Comparison of ENCODE assay signal across 8 mouse cellular contexts in the genomic region with DNA sequence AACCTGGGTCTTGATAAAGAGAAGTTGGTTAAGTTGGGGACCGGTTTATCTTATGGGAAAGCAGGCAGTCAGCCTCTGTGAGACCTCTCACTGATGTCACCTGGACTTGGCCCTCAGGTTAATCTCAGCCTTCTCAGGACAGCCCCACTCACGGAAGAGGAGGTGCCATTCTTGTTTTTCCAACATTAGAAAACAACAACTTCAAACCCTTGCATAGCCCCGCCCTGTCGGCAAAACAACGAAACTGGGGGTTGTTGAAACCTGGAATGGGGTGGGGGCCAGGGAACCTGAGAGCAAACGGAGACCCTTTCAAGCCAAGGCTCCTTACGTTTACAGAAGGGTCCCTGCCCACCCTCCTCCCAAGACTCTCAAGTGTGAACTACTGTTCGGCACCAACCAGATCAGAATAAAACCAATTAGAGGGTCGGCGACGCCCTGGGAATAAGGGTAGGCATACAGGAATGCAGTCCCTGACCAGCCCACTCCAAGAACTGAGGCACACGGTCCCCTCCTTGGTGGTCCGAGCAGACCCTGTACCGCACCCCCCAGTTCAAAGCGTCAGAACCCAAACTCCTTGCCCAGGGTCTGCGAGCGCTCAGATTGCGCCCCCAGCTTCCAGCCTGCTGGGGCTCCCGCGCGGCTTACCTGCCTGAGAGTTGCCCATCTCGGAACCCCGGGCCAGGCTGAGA. TPM values are rescaled to one million over a fixed set of nuclear protein-coding genes. Genes with fewer than 3 reads are reported as not detected.
DNase-seq lines count a peak whose midpoint lies in the region; ATAC-seq and TF ChIP-seq lines count a peak whose summit lies in the region.

No protein-coding gene starts in this region.

- H3K4me1 ChIP-seq in cerebellum, adult 2 months (ENCODE audit: control insufficient read depth, insufficient read depth, low read length), result no peaks in the 10 kb centered on the region; the same call in 1 of the 2 replicates
- no peaks in the 10 kb centered on the region for H3K4me1 ChIP-seq in bone marrow macrophage, adult 2 months (ENCODE audit: control insufficient read depth, insufficient read depth, low read length)
- 0 out of 2 replicates have a peak, but pooled peaks cover 3% of the 10 kb centered on the region for H3K4me1 ChIP-seq in intestine, embryonic 14.5 days (replicated peaks; ENCODE audit: control insufficient read depth, insufficient read depth, low read length)
- H3K4me1 ChIP-seq in lung, embryonic 14.5 days (ENCODE audit: insufficient read depth), result no peaks in the 10 kb centered on the region

- WGBS in cerebellum, adult 2 months, result 6% methylated on average over 23 of the region's 23 CpGs
- 3% methylated on average over 23 of the region's 23 CpGs for WGBS in intestine, embryonic 14.5 days
- WGBS in lung, embryonic 14.5 days, result 3% methylated on average over 23 of the region's 23 CpGs

- no peak overlapping the region for H3K27ac ChIP-seq in cerebellum, adult 2 months (ENCODE audit: insufficient read depth, low read length)
- H3K27ac ChIP-seq in bone marrow macrophage, adult 2 months (ENCODE audit: insufficient read depth, low read depth, low read length), result no peak overlapping the region
- H3K27ac ChIP-seq in intestine, embryonic 14.5 days (ENCODE audit: low read depth), result peak overlapping the region; percentile 82
- peak overlapping the region; percentile 96 for H3K27ac ChIP-seq in lung, embryonic 14.5 days (ENCODE audit: low read depth)

- ATAC-seq in intestine, embryonic 14.5 days (replicated peaks; ENCODE audit: low FRiP score, low TSS enrichment, low read depth), result peak; percentile 13
- peak; percentile 21 for ATAC-seq in lung, embryonic 14.5 days (ENCODE audit: insufficient read depth)

- H3K9me3 ChIP-seq in intestine, embryonic 14.5 days (ENCODE audit: control insufficient read depth, low read length), result no peaks in the 10 kb centered on the region
- no peaks in the 10 kb centered on the region for H3K9me3 ChIP-seq in lung, embryonic 14.5 days (ENCODE audit: low read depth, low read length)

- peak overlapping the region; percentile 91 for H3K4me2 ChIP-seq in intestine, embryonic 14.5 days (ENCODE audit: low read length)
- peak overlapping the region; percentile 98 for H3K4me2 ChIP-seq in lung, embryonic 14.5 days

- peak overlapping the region; percentile 56 for H3K4me3 ChIP-seq in cerebellum, adult 2 months (replicated peaks; ENCODE audit: insufficient read depth, low read depth, low read length)
- H3K4me3 ChIP-seq in bone marrow macrophage, adult 2 months (ENCODE audit: insufficient read depth, low read length), result peak overlapping the region; percentile 68
- peak overlapping the region; percentile 57 for H3K4me3 ChIP-seq in intestine, embryonic 14.5 days (ENCODE audit: low read depth, low read length)
- peak overlapping the region; percentile 61 for H3K4me3 ChIP-seq in lung, embryonic 14.5 days (ENCODE audit: low read depth, low read length)

- H3K9ac ChIP-seq in intestine, embryonic 14.5 days (ENCODE audit: low read length), result peak overlapping the region; percentile 55
- H3K9ac ChIP-seq in lung, embryonic 14.5 days, result peak overlapping the region; percentile 57

- TF ChIP-seq CTCF in cerebellum, adult 2 months (IDR thresholded peaks at IDR 0.05; ENCODE audit: borderline replicate concordance, insufficient read depth, low read depth, low read length), result no peak
- TF ChIP-seq CTCF in bone marrow macrophage, adult 2 months (IDR thresholded peaks at IDR 0.05; ENCODE audit: low read depth, low read length), result no peak
- TF ChIP-seq CTCF in lung, embryonic 14.5 days (IDR thresholded peaks at IDR 0.05; ENCODE audit: low read depth), result no peak

- no peak for TF ChIP-seq POLR2A in cerebellum, adult 2 months (IDR thresholded peaks at IDR 0.05; ENCODE audit: borderline replicate concordance, insufficient read depth, low read length)
- no peak for TF ChIP-seq POLR2A in bone marrow macrophage, adult 2 months (IDR thresholded peaks at IDR 0.05; ENCODE audit: borderline replicate concordance, low read depth, low read length)

- no peak for DNase-seq in cerebellum, adult 2 months
- no peak for DNase-seq in cerebellum, adult 18-20 months
- DNase-seq in intestine, embryonic 14.5 days (ENCODE audit: low spot score), result no peak
- DNase-seq in lung, embryonic 14.5 days, result no peak
- DNase-seq in MN1 (ENCODE audit: low spot score), result no peak
- DNase-seq in layer of hippocampus, postnatal 14 days (ENCODE audit: low spot score in 2 of 2), result no peak
- DNase-seq in cerebellum, adult 9-11 months, result no peak

- no peaks in the 10 kb centered on the region for H3K36me3 ChIP-seq in intestine, embryonic 14.5 days (ENCODE audit: control insufficient read depth, insufficient read depth, low read length)
- no peaks in the 10 kb centered on the region for H3K36me3 ChIP-seq in lung, embryonic 14.5 days (ENCODE audit: insufficient read depth)

- 0 out of 2 replicates have a peak, but pooled peaks cover 1% of the 10 kb centered on the region for H3K27me3 ChIP-seq in cerebellum, adult 2 months (ENCODE audit: control insufficient read depth, insufficient read depth, low read length)
- H3K27me3 ChIP-seq in intestine, embryonic 14.5 days (replicated peaks; ENCODE audit: control insufficient read depth, insufficient read depth, low read length), result peaks cover 37% of the 10 kb centered on the region
- peaks cover 39% of the 10 kb centered on the region for H3K27me3 ChIP-seq in lung, embryonic 14.5 days (ENCODE audit: insufficient read depth, low read length)

RNA-seq across cellular contexts. Expression of a gene that starts 0.5 kb away (rescaled TPM):
- 9.4 and 11.1 TPM in 2 replicates for polyA plus RNA-seq in cerebellum, adult 2 months (2012; rRNA removed)
- 2.2 and 2.6 TPM in 2 replicates for polyA plus RNA-seq in bone marrow macrophage, adult 2 months (2012; ENCODE audit: insufficient read depth, insufficient read length, missing spikeins)
- 31.2 and 32.4 TPM in 2 replicates for polyA plus RNA-seq in intestine, embryonic 14.5 days (2014; fragmentation: Nextera tagmentation; extraction: Ambion mirVana)
- 20.2 and 22.9 TPM in 2 replicates for polyA plus RNA-seq in lung, embryonic 14.5 days (2014; fragmentation: Nextera tagmentation; extraction: Ambion mirVana)
- 1 to 10 TPM; 5.6 to 6.5 TPM for total RNA-seq in layer of hippocampus, postnatal 14 days (2021)

RNA-seq across cellular contexts. Expression of a gene that starts 23.1 kb away (rescaled TPM):
- polyA plus RNA-seq in cerebellum, adult 2 months (2012; rRNA removed), result 69.2 and 73.5 TPM in 2 replicates
- polyA plus RNA-seq in bone marrow macrophage, adult 2 months (2012; ENCODE audit: insufficient read depth, insufficient read length, missing spikeins), result 70.1 and 76.0 TPM in 2 replicates
- polyA plus RNA-seq in intestine, embryonic 14.5 days (2014; fragmentation: Nextera tagmentation; extraction: Ambion mirVana), result 248 and 252 TPM in 2 replicates
- polyA plus RNA-seq in lung, embryonic 14.5 days (2014; fragmentation: Nextera tagmentation; extraction: Ambion mirVana), result 240 and 244 TPM in 2 replicates
- total RNA-seq in layer of hippocampus, postnatal 14 days (2021), result 10 to 100 TPM; 72.9 to 74.1 TPM

RNA-seq across cellular contexts. Expression of a gene that starts 37.6 kb away (rescaled TPM):
- 303 and 334 TPM in 2 replicates for polyA plus RNA-seq in cerebellum, adult 2 months (2012; rRNA removed)
- 886 and 996 TPM in 2 replicates for polyA plus RNA-seq in bone marrow macrophage, adult 2 months (2012; ENCODE audit: insufficient read depth, insufficient read length, missing spikeins)
- 1,095 and 1,163 TPM in 2 replicates for polyA plus RNA-seq in intestine, embryonic 14.5 days (2014; fragmentation: Nextera tagmentation; extraction: Ambion mirVana)
- polyA plus RNA-seq in lung, embryonic 14.5 days (2014; fragmentation: Nextera tagmentation; extraction: Ambion mirVana), result 1,029 and 1,115 TPM in 2 replicates
- 100 to 1,000 TPM; 329 to 373 TPM for total RNA-seq in layer of hippocampus, postnatal 14 days (2021)

RNA-seq across cellular contexts. Expression of a gene that starts 39.8 kb away (rescaled TPM):
- polyA plus RNA-seq in cerebellum, adult 2 months (2012; rRNA removed), result 1,271 and 1,490 TPM in 2 replicates
- 2,460 and 2,819 TPM in 2 replicates for polyA plus RNA-seq in bone marrow macrophage, adult 2 months (2012; ENCODE audit: insufficient read depth, insufficient read length, missing spikeins)
- 4,682 and 5,210 TPM in 2 replicates for polyA plus RNA-seq in intestine, embryonic 14.5 days (2014; fragmentation: Nextera tagmentation; extraction: Ambion mirVana)
- 4,697 and 4,895 TPM in 2 replicates for polyA plus RNA-seq in lung, embryonic 14.5 days (2014; fragmentation: Nextera tagmentation; extraction: Ambion mirVana)
- 1,000 to 10,000 TPM; 1,911 to 2,072 TPM for total RNA-seq in layer of hippocampus, postnatal 14 days (2021)

RNA-seq across cellular contexts. Expression of a gene that starts 41.3 kb away (rescaled TPM):
- 15.4 and 18.7 TPM in 2 replicates for polyA plus RNA-seq in cerebellum, adult 2 months (2012; rRNA removed)
- polyA plus RNA-seq in bone marrow macrophage, adult 2 months (2012; ENCODE audit: insufficient read depth, insufficient read length, missing spikeins), result 9.6 and 15.4 TPM in 2 replicates
- 11.3 TPM in 2 replicates for polyA plus RNA-seq in intestine, embryonic 14.5 days (2014; fragmentation: Nextera tagmentation; extraction: Ambion mirVana)
- 11.0 and 14.5 TPM in 2 replicates for polyA plus RNA-seq in lung, embryonic 14.5 days (2014; fragmentation: Nextera tagmentation; extraction: Ambion mirVana)
- 10 to 100 TPM in 1 of 2 experiments, 1 to 10 TPM in 1; 9.1 to 12.0 TPM for total RNA-seq in layer of hippocampus, postnatal 14 days (2021)

Comparison
In these comparisons a context has a peak if more than half of its experiments do, and no peak if none do; other contexts are left out.
1. H3K27ac ChIP-seq: peak in intestine, embryonic 14.5 days (single experiment) and lung, embryonic 14.5 days (single experiment); none in cerebellum, adult 2 months (single experiment) and bone marrow macrophage, adult 2 months (single experiment).
2. Peak in every context shown above with its lines, with median percentiles within 50 percentile points of each other: H3K4me3 ChIP-seq.